Mouse (Mus musculus) testis, adult 2 months (tissue): ENCODE data around the gene Med8.

ENCODE experiments used
- CTCF ChIP-seq: fragments of 200-500 bp; IDR thresholded peaks from 2 replicates; pipeline ENCODE4 v1.5.1; 2012; ENCODE audit warnings: low read depth, mild to moderate bottlenecking, inconsistent platforms, low read length, moderate library complexity; ENCODE audit not compliant: control insufficient read depth, insufficient read depth, insufficient replicate concordance
- POLR2A ChIP-seq: fragments of 200-500 bp; IDR thresholded peaks from 2 replicates; pipeline ENCODE4 v1.6.1; 2012; ENCODE audit warnings: low read depth, mild to moderate bottlenecking, inconsistent platforms, low read length, moderate library complexity; ENCODE audit not compliant: control insufficient read depth

- no peak for TF ChIP-seq POLR2A
- TF ChIP-seq CTCF, result no peak
These were observed 7.7 kb upstream of the Med8 start for GRCm38 (mm10) chr4:118401421-118401820.
